Mouse (Mus musculus): ENCODE results near the gene Sema3f.

The Sema3f gene

DNA sequence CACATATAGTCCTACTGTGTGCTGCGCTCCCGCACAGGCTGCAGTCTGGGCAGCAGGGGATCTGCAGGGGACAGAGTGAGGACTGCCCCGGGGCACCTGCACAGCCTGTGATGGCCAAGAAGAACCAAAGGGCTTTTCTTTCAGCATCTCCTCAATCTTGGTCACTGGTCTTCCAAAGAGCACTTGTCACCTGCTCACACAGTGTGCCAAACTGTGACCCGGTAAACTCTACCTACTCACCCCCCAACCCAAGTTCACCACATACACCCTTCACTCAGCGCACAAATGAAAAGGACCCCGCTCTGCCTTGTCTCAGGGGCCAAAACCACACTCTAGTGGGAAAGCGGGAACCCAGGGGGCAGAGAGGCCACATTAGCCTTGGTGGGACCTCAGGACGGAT lies 78.4 kb downstream of the Sema3f start:
- DNase-seq: no peak

All from kidney, adult 8-10 months (tissue).